Mouse (Mus musculus): ENCODE results near the gene Epha4. TPM values are rescaled to one million over a fixed set of nuclear protein-coding genes. Genes with fewer than 3 reads are reported as not detected.

Epha4 gene
- total RNA-seq, 2 experiments from 2014 or later = 10.7 to 12.8 TPM

DNA sequence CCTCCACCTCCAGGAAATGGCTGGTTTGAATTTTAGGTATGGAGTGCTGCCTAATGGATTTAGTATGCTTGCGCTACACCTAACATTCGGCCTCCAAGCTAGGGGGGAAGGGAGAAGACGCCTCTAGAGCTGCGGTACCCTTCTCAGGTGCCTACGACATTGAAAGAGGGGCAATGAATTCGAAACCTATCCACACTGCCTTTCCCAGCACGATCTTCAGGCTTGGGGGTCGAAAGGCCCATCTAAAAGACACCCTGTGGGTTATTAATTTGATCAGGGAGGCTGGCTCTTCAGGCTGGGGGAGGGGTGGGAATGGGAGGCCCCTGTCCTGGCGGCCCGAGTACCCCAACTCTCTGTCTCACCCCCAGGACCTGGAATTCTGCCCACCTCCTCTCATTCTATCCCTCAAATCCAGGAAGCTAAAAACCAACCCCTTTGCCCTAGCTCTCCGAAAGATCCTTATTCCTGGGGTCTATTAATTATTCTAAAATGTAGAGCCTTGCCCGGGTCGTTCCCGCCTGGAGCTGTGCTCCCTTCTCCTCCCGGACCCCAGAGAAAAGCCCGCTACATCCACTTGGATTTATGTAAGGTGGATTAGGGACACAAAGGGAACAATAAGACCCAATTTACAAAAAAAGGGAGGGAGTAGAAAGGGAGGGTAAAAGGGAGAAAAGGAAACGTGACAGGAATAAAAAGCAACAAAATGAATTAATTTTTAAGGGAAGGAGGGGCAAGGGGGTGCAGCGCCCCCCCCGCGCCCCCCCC, 2.3 kb downstream of the Epha4 start:
- no peak for DNase-seq (ENCODE audit: low spot score in 2 of 2)

DNA sequence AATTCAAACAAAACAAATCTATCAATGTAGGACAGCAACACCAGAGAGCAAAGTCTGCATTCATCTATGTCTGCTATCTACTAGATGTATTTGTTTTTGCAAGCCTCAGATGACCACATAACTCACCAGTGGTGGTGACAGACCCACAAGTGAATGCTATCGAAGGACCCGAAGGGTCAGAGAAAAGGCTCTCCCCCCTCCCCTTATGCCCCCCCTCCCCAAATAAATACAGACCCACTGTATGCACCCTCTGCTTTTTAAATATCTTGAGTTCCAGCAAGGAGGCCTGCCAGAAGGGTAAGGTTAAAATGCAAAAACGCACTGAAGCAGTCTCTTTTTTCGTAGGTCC, 2.9 kb downstream of the Epha4 start:
- no peak for DNase-seq (ENCODE audit: low spot score in 2 of 2)

DNA sequence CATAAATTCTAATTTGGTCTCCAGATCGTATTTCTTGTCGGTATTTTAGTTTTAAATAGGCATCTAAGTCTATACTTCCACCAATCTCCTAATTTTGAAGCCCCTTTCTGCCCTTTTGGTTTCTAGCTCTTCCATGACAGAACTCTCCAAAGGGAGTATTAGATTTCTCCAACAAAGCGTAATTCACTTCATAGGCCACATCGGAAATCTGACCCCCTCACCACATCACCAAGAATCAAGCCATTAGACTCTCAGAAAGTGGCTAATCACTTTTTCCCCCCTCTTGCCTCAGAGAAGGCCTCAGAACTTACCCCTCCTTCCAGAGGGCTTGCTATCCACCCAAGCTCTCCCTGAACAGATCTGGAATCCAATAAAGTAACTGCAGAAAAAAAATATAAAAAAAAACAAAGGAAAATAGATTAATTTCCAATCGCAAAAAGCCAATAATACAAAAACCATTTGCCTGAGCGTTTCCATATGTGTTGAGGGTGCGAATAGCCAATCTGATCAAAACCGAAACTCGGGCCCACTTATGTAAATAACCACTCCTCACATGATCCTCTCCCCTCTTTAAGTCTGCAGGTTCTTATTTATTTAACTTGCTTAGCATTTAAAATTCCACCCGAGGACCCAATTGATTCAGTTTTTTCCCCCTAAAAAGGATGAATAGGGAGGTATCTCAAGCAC, 3.4 kb downstream of the Epha4 start:
- DNase-seq (ENCODE audit: low spot score in 2 of 2) = no peak

DNA sequence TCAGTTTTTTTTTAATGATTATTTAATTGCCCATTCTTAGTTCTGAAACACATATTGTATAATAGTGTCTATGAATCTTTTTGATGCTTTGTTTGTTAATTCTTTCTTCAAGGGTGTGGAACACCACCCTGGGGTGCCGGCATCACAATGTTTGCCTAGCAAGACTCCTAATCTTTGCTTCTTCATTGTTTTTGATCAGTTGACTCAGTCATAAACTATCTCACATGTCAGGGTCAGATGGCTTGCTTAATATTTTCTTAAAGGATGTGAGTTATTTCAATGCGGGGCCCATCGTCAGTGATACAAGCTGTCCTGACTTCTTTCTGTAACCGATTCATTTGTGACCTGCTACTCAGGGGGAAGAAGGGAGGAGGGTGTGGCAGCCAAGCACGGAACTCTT, 4.3 kb downstream of the Epha4 start:
- no peak for DNase-seq (ENCODE audit: low spot score in 2 of 2)

DNA sequence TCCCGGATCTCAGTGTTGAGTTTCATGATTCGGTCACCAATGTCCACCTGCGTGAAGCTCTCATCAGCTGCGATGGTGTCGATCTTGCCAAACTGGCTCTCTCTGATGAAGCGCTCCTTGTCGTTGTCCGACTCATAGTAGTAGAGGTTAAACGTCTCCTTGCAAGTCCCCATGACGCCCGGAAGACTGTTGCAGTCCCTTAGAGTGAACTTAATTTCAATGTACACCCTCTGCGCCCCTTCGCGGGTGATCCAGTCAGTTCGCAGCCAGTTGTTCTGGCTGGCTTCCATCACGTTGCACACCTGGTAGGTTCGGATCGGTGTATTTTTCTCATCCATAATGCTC, 8.1 kb downstream of the Epha4 start:
- DNase-seq (ENCODE audit: low spot score in 2 of 2) = no peak

DNA sequence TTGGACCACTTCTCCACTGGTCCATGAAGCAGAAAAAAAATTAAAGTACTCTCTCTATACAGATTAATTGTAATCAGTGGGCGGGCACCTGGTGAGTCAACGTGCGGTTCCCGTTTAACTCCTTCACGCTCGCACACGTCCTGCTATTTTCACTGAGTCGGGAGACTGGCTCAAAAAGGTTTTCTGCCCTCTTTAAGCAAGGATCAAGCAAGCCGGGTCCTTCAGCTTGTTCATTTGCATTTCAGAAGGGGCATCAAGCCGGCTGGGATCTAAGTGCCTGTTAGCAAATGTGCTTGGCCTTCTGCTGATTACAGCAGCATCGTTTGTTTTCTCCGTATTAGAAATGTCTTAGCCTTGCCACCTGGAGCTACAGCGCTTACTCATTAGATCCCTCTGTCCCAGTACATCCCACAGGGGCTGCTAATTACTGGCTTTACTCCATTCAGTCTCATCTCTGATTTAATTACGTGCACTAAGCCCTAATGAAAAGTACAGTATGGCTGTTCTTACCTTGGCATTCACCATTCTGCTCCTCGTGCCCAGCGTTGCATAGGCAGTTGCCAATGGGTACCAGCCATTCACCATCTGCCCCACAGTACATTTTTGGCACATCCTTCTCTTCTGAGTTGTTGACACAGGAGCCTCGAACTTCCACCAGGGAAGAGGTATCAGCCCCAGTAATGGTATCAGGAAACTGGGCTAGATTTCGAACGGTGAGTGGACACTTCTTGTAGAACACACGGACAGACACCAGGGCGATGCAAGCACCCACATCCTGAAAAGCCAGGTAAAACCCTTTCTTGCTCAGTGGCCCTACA, 8.6 kb downstream of the Epha4 start:
- DNase-seq (ENCODE audit: low spot score in 2 of 2) = no peak

DNA sequence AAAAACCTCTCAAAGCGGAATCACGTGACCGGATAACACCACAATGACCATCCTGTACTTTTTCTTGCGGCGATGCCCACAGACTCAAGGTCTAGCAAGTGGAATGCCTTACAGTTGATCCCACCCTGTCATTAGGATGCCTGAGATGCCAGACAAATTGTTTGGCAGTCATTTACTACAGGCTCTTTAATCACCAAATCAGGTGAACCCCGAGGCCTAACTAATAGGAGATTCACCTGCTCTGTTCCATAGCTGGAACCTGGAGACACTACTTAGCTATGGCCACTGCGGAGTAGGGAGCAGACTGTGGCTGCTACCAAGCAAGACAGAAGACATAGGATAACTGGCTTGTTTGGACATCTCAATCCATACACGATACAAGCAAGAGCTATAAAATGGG, 9.6 kb downstream of the Epha4 start:
- DNase-seq (ENCODE audit: low spot score in 2 of 2) = no peak

DNA sequence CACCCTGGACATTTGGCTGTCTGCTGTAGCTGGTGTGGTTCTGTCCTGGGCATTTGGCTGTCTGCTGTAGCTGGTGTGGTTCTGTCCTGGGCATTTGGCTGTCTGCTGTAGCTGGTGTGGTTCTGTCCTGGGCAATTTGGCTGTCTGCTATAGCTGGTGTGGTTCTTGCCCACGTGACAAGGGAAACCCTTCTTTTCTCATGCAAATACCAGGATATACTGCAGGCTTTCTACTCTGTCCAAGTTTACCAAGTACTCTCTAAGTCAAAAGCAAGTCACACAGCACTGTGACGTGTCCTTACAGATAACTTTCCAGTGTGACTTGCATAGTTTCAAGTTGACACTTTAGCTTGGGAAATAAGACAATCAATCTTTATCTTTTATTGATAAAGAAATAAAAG, 10.1 kb downstream of the Epha4 start:
- no peak for DNase-seq (ENCODE audit: low spot score in 2 of 2)

DNA sequence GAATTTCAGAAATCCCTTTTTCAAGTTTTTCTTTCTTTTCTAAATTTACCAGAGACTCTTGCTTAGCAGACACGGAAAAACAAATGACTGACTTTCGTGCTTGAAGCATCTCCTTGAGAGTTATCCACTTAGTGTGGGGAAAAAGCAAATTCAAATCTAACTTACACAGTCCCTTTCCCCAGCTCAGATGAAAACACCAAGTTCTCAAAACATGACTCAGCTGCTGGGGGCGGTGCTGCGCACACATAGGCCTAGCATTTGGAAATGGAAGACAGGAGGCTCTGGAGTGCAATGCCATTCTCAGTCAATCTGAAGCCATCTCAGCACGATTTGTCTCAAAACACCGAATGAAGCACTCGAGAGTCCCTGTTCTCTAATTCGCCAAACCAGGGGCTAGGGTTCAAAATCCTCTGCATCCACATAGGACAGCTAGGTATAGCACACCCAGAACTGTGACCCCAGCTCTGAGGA, 11.1 kb downstream of the Epha4 start:
- no peak for DNase-seq (ENCODE audit: low spot score in 2 of 2)

DNA sequence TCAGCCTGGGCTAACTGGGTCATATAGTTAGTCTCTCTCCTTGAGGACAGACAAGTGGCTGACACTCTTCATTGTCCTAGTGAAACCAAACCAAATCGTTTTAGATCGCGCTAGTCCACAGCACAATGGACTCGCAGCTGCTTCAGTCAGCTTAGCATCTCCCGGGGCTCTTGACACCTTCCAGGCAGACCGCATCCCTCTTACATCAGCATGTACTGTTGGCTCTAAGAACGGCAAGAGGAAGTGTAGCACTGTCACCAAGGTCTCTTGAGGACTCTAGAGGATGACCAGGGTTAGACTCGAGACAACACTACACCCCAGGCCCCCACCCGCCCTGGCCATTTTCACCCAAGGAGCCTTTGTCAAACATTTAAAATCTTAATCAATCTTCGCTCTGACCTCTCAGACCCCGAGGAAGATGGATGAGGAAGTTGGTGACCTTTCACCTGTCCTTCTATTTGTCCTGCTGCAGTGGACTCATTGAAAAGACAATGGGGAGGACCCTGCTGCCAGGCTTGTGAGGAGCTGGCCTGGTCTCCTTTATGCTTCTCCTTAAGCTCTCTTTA, 12.3 kb downstream of the Epha4 start:
- no peak for DNase-seq (ENCODE audit: low spot score in 2 of 2)

DNA sequence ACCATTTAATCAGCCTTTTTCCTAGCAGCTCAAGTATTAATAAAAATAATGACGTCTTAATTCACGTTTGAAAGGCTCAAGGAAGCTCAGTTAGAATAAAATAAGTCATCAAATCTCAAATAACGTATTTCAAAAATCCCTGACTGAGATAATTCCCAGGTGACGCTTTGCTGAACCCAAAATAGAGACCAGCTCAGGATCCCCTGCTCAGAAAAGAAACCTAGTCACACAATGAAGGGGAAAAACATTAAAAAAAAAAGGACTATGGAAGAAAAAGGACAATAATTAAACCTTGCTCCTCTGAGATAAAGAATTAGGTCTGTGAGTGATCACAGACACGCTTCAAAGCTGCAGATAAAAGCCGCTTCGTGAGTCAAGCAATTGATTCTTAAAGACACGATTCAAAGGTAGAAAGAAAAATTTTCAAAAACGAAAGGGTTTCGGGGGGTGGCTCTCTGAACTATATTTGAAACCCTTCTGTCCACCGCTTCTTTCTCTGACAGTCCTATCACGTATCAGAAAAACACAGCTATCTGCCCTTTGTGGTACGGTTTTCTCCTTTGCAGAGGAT, 13.4 kb downstream of the Epha4 start:
- no peak for DNase-seq (ENCODE audit: low spot score in 2 of 2)

DNA sequence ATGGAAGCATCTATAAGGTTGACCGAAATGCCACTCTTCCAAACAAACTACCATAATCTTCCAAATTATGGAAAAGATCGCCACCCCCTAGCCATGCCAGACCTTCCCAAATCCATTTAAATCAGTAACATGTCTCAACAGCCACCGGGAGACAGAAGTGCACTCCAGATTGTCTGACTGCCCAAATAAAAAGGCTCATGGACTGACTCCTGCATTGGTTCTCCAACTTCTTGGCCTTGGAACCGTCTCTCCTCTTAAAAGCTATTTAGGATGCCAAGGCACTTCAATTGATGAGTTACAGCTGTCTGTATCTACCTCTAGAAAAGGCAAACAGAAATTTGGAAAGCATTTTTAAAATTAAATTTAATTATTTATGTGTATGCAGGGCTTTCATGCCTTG, 17.4 kb downstream of the Epha4 start:
- DNase-seq (ENCODE audit: low spot score in 2 of 2) = no peak

DNA sequence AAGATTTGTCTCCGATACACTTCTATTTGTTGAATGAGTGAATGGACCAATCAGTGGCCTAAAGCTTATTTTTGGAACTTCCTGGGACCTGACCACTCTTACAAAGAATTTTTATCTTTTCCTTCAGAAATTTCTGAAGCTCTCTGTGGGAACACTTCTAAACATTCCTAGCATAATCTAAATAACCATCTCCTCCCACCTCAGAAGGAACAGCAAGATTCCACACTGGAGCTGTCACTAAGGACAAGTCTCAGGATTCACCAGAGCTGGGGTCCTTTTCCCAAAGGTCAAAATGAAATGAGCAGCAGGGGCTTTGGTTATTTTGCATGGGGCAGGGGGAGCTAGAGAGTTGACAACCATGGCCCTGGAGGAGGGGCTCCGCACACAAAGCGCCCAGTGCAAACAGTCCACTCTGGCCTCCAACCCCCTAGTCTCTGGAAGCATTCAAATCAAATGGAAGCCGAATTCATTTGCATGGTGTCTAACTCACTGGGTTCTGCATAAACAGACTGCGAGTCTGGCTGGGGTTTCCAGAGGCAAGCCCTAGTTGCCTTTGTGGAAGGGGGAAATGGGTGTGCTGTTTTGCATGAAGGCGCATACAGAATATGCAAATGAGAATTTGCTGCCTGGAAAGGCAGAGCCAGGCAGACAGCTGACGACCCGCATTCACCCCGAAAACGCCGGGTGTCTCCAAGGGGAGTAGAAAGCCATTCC, 18.3 kb downstream of the Epha4 start:
- DNase-seq (ENCODE audit: low spot score in 2 of 2) = no peak

DNA sequence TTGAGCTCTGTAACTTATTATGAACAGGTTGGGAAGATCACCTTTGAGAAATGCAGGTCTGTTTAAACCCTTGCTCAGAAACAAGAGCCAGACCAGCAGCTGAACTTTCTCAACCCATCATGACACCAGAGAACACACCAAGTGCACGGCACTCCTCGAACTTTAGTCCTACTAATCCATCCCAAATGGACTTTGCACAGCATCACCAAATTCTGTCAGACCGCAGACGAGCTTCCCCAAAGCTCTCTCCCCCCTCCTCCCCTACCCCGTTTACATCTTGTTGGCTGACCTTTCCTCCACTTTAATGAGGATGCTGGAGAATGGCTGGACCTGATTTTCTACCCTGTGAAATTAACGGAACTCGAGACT, 19.1 kb downstream of the Epha4 start:
- DNase-seq (ENCODE audit: low spot score in 2 of 2) = no peak

DNA sequence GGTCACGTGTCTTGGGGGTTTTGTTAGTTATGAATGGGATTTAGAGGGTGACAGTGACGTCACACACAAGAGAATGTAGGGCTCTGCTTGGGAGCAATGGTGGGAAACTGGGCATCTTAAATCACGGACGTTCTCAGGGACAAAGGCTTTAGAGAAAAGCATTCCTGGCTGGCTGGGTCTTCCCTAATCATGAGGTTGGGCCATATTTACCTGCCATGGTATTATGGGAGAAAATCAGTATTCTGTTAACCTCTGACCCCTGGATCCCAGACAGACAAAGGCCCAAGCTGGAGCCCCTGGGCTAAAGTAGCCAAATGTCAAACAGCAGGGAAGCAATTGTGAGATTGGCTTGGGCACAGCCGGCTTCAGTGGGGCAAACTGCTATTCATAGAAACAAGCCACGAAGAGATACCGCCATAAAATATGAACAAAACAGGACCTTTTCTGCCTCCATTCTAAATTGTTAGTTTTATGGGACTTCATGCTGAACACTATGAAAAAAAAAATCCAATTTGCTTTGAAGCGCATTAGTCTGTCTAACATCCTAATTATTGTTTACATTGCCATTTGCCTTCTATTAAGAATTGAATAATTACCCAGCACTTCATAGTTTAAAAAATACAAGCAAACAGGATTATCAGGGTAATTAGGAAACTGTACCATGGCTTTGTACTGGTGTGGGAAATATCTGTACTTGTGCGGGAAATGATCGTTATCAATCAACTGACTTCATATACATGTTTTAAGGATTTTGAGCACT, 19.7 kb downstream of the Epha4 start:
- DNase-seq (ENCODE audit: low spot score in 2 of 2) = no peak

DNA sequence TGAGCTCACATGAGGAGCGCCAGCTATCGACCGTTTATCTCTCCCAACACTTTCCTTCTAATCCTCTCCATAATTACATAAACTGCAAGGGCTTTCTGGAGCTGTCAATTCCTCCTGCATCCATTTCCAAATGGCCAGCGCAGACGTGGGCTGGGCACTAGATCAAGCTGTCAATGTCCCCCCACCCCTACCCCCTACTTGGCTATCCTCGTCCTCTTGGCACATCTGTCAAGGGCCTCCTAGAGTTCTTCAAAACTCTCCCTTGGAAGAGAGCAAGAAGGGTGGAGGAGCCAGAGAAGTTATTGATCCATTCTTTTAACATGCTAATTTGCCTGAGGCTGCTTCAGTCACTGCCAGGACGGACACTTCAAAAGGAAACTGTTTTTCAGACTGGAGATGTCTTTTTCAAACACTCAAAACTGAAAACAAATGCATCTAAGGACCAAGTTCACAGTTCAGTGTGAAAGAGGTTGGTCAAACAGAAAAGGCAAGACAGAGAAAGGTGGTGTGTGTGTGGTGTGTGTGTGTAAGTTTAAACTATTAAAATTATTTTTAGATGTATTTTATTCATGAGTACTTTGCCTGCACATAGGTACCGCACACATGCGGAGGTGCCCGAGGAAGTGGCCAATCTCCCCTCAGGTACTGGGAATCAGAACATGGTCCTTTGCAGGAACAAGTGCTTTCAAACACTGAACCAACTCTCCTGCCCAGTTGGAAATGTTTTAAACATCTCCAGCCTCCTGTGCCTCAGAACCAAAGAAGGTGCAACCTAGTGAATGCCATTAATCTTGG, 20.9 kb downstream of the Epha4 start:
- no peak for DNase-seq (ENCODE audit: low spot score in 2 of 2)

DNA sequence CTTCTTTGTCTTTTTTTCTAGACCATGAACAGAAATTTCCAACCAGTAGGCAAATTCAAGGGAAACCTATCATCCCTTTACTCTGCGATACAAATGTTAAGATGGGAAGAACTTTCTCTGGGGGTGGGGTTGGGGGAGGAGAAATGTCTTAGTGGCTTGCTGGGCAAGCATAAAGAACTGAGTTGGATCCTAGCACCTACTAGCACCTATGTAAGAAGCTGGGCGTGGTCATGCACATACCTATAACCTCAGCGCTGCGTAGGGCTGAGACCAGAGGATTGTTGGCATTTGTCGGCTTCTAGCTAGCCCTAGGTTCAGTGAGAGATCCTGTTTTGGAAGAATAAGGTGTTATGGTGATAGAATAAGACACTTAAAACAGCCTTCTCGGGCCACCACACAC, 24.7 kb downstream of the Epha4 start:
- DNase-seq (ENCODE audit: low spot score in 2 of 2) = no peak

DNA sequence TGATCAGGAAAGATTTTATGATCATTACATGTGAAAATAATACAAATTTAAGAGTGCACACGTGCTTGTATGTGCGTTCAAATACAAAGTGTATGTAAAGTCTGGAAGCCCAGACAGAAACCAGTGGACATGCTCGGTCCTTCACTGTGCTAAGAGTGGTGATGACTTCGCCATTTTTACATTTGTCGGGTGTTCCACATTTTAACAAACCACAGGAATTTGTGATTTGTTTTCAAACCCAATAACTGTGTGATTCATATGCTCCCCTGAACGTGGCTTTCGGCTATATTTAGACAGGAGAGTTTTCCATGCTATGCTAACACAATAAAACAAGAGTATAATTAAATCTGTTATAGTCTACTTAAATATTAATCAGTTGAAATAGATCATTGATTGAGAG, 25.5 kb downstream of the Epha4 start:
- DNase-seq (ENCODE audit: low spot score in 2 of 2) = no peak

DNA sequence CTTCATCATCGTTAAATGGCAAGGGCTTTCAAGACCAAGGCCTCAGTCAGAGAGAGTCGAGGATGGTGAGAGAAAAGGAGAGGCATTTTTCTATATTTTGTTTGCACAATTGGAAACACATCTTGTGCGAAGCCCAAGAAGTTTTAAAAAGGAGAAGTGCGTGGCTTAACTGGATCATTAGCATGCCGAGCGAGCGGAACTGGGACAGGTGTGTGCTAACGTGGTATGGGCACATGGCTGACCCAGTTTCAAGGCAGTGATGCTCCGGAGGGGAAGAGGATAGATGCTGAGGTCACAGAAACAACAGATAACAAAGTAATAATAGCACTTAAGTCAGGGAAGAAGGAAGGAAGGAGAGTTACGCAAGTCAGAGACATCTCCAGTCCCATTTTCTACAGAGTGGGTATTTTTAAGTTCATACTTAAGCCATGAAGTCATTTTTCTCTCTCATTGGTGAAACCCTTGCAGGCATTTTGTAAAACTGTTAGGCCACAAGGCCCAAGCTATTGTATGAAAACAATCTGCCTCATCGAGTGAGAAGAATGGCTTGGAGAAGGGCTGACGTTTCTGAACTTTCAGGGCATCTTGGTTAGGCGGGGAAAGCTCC, 26.9 kb downstream of the Epha4 start:
- no peak for DNase-seq (ENCODE audit: low spot score in 2 of 2)
